In genomic region chr11:109351489-109351888, GRCm38 (mm10) we compare ENCODE assay signal across 26 mouse cellular contexts. TPM values are rescaled to one million over a fixed set of nuclear protein-coding genes. Genes with fewer than 3 reads are reported as not detected.
DNase-seq lines count a peak whose midpoint lies in the region; ATAC-seq and TF ChIP-seq lines count a peak whose summit lies in the region.
"Had no signal": no experiment of that assay in that cellular context is flagged by ENCODE, and none has a peak within 500 bp of the region (broad histone marks: within the 10 kb centered on the region; RNA-seq: fewer than 3 reads in every experiment).

No protein-coding gene starts in this region.

- TF ChIP-seq EP300 in ES-Bruce4 (IDR thresholded peaks at IDR 0.05; ENCODE audit: insufficient read depth, low read depth, low read length): no peak

- no peak overlapping the region for H3K4me2 ChIP-seq in intestine, postnatal 0 days (replicated peaks; ENCODE audit: low read depth)
- H3K4me2 ChIP-seq in intestine, embryonic 16.5 days (ENCODE audit: low read depth, low read length): no peak overlapping the region
- H3K4me2 ChIP-seq in stomach, embryonic 15.5 days: no peak overlapping the region
- no peak overlapping the region for H3K4me2 ChIP-seq in forebrain, embryonic 14.5 days (ENCODE audit: low read length)
- H3K4me2 ChIP-seq: embryonic facial prominence, embryonic 13.5 days; forebrain, embryonic 12.5 days; heart, embryonic 13.5 days; hindbrain, embryonic 12.5 days; hindbrain, embryonic 15.5 days had no signal

- DNase-seq in R1 (ENCODE audit: low read depth, low spot score): peak; percentile 61
- no peak for DNase-seq in adrenal gland, postnatal 25 days
- no peak for DNase-seq in forebrain, embryonic 14.5 days (ENCODE audit: low spot score)
- no peak for DNase-seq in heart, postnatal 36 days
- DNase-seq: adrenal gland, adult 2 months; adrenal gland, postnatal 36 days; cerebellum, adult 9-11 months; cerebellum, postnatal 25 days; gastrocnemius, postnatal 10 days; gastrocnemius, postnatal 36 days; heart, adult 2 months; heart, postnatal 14 days had no signal

- H3K9ac ChIP-seq in intestine, postnatal 0 days (ENCODE audit: low read depth, low read length): no peak overlapping the region
- no peak overlapping the region for H3K9ac ChIP-seq in intestine, embryonic 16.5 days (ENCODE audit: low read depth, low read length)
- H3K9ac ChIP-seq in ES-Bruce4 (ENCODE audit: low read depth, poor library complexity, severe bottlenecking): no peak overlapping the region
- no peak overlapping the region for H3K9ac ChIP-seq in stomach, embryonic 15.5 days
- no peak overlapping the region for H3K9ac ChIP-seq in forebrain, embryonic 14.5 days (ENCODE audit: low read length)
- H3K9ac ChIP-seq: embryonic facial prominence, embryonic 13.5 days; forebrain, embryonic 12.5 days; heart, embryonic 13.5 days; hindbrain, embryonic 12.5 days; hindbrain, embryonic 15.5 days had no signal

- no peak for TF ChIP-seq POLR2A in ES-Bruce4 (IDR thresholded peaks at IDR 0.05; ENCODE audit: insufficient read depth, low read length)

- no peaks in the 10 kb centered on the region for H3K9me3 ChIP-seq in intestine, postnatal 0 days (ENCODE audit: control insufficient read depth)
- no peaks in the 10 kb centered on the region for H3K9me3 ChIP-seq in intestine, embryonic 16.5 days (ENCODE audit: control insufficient read depth, low read length)
- no peaks in the 10 kb centered on the region for H3K9me3 ChIP-seq in ES-Bruce4 (replicated peaks; ENCODE audit: control insufficient read depth, insufficient read depth, low read length, poor library complexity, severe bottlenecking)
- H3K9me3 ChIP-seq in stomach, embryonic 15.5 days: no peaks in the 10 kb centered on the region
- no peaks in the 10 kb centered on the region for H3K9me3 ChIP-seq in forebrain, embryonic 14.5 days (replicated peaks; ENCODE audit: control insufficient read depth, low read length)
- H3K9me3 ChIP-seq: embryonic facial prominence, embryonic 13.5 days; forebrain, embryonic 12.5 days; heart, embryonic 10.5 days; heart, embryonic 13.5 days; hindbrain, embryonic 12.5 days; hindbrain, embryonic 15.5 days had no signal

- WGBS in intestine, postnatal 0 days: 42% methylated on average over 4 of the region's 4 CpGs
- WGBS in intestine, embryonic 16.5 days: 64% methylated on average over 4 of the region's 4 CpGs
- WGBS in stomach, embryonic 15.5 days: 77% methylated on average over 3 of the region's 4 CpGs
- WGBS in forebrain, embryonic 14.5 days: 78% methylated on average over 4 of the region's 4 CpGs

- intact Hi-C loops in heart, postnatal 36 days (cut with DNase I): no loop called here

- ATAC-seq in intestine, postnatal 0 days: peak; percentile 27
- ATAC-seq in intestine, embryonic 16.5 days: no peak
- 0 out of 2 replicates have a peak, but pooled peaks have one; percentile 16 for ATAC-seq in stomach, embryonic 15.5 days (ENCODE audit: insufficient read depth, low FRiP score, low read depth)
- no peak for ATAC-seq in forebrain, embryonic 14.5 days
- ATAC-seq: forebrain, embryonic 16.5 days had no signal

- H3K36me3 ChIP-seq in intestine, postnatal 0 days (ENCODE audit: control insufficient read depth, insufficient read depth): no peaks in the 10 kb centered on the region
- no peaks in the 10 kb centered on the region for H3K36me3 ChIP-seq in intestine, embryonic 16.5 days (ENCODE audit: control insufficient read depth, insufficient read depth, low read length)
- H3K36me3 ChIP-seq in ES-Bruce4 (ENCODE audit: control insufficient read depth, insufficient read depth, low read length, poor library complexity, severe bottlenecking): no peaks in the 10 kb centered on the region
- H3K36me3 ChIP-seq in stomach, embryonic 15.5 days: no peaks in the 10 kb centered on the region
- no peaks in the 10 kb centered on the region for H3K36me3 ChIP-seq in forebrain, embryonic 14.5 days (ENCODE audit: control insufficient read depth, insufficient read depth, low read length)
- H3K36me3 ChIP-seq: embryonic facial prominence, embryonic 13.5 days; forebrain, embryonic 12.5 days; heart, embryonic 10.5 days; heart, embryonic 13.5 days; hindbrain, embryonic 12.5 days; hindbrain, embryonic 15.5 days had no signal

- peaks cover 30% of the 10 kb centered on the region for H3K4me1 ChIP-seq in intestine, postnatal 0 days (replicated peaks; ENCODE audit: control insufficient read depth, insufficient read depth, low read length)
- peaks cover 55% of the 10 kb centered on the region for H3K4me1 ChIP-seq in intestine, embryonic 16.5 days (ENCODE audit: control insufficient read depth, insufficient read depth, low read length)
- H3K4me1 ChIP-seq in ES-Bruce4 (ENCODE audit: control insufficient read depth, insufficient read depth, low read length): peaks cover 12% of the 10 kb centered on the region
- peaks cover 35% of the 10 kb centered on the region for H3K4me1 ChIP-seq in stomach, embryonic 15.5 days
- peaks cover 8% of the 10 kb centered on the region; the same call in 1 of the 2 replicates for H3K4me1 ChIP-seq in forebrain, embryonic 14.5 days (ENCODE audit: control insufficient read depth, insufficient read depth, low read length)

- H3K27me3 ChIP-seq in intestine, postnatal 0 days (replicated peaks; ENCODE audit: control insufficient read depth, insufficient read depth, low read length): no peaks in the 10 kb centered on the region
- no peaks in the 10 kb centered on the region for H3K27me3 ChIP-seq in intestine, embryonic 16.5 days (replicated peaks; ENCODE audit: control insufficient read depth, insufficient read depth, low read length)
- no peaks in the 10 kb centered on the region for H3K27me3 ChIP-seq in ES-Bruce4 (ENCODE audit: control insufficient read depth, insufficient read depth, low read length, poor library complexity, severe bottlenecking)
- no peaks in the 10 kb centered on the region for H3K27me3 ChIP-seq in stomach, embryonic 15.5 days (replicated peaks)
- H3K27me3 ChIP-seq in forebrain, embryonic 14.5 days (replicated peaks; ENCODE audit: control insufficient read depth, insufficient read depth, low read length): no peaks in the 10 kb centered on the region
- H3K27me3 ChIP-seq: forebrain, embryonic 12.5 days; heart, embryonic 13.5 days; hindbrain, embryonic 12.5 days; hindbrain, embryonic 15.5 days had no signal

- H3K27ac ChIP-seq in intestine, postnatal 0 days (ENCODE audit: low read depth, low read length): peak overlapping the region; percentile 66; the same call in 1 of the 2 replicates
- no peak overlapping the region for H3K27ac ChIP-seq in intestine, embryonic 16.5 days (ENCODE audit: low read length)
- peak overlapping the region; percentile 59; the same call in 1 of the 2 replicates for H3K27ac ChIP-seq in ES-Bruce4 (ENCODE audit: insufficient read depth, low read length)
- H3K27ac ChIP-seq in stomach, embryonic 15.5 days: no peak overlapping the region
- no peak overlapping the region for H3K27ac ChIP-seq in forebrain, embryonic 14.5 days (ENCODE audit: low read depth, low read length)
- H3K27ac ChIP-seq: embryonic facial prominence, embryonic 13.5 days; forebrain, embryonic 12.5 days; heart, adult 2 months; heart, embryonic 10.5 days; heart, embryonic 13.5 days; hindbrain, embryonic 12.5 days; hindbrain, embryonic 15.5 days had no signal

- TF ChIP-seq CTCF in intestine, postnatal 0 days (IDR thresholded peaks at IDR 0.05; ENCODE audit: low read depth): no peak
- TF ChIP-seq CTCF in ES-Bruce4 (IDR thresholded peaks at IDR 0.05; ENCODE audit: low read depth, low read length): no peak

- no peak overlapping the region for H3K4me3 ChIP-seq in intestine, postnatal 0 days (ENCODE audit: low read depth, low read length)
- no peak overlapping the region for H3K4me3 ChIP-seq in intestine, embryonic 16.5 days (ENCODE audit: low read length)
- no peak overlapping the region for H3K4me3 ChIP-seq in ES-Bruce4 (ENCODE audit: low read depth, low read length)
- no peak overlapping the region for H3K4me3 ChIP-seq in stomach, embryonic 15.5 days (replicated peaks)
- H3K4me3 ChIP-seq in forebrain, embryonic 14.5 days (ENCODE audit: low read depth, low read length): no peak overlapping the region
- H3K4me3 ChIP-seq: embryonic facial prominence, embryonic 13.5 days; erythroblast, embryonic 14.5 days; forebrain, embryonic 12.5 days; heart, adult 2 months; heart, embryonic 10.5 days; heart, embryonic 13.5 days; hindbrain, embryonic 12.5 days; hindbrain, embryonic 15.5 days had no signal

RNA-seq across cellular contexts. Expression of gene Gna13, which starts 11.1 kb away (rescaled TPM):
- 81.7 and 86.9 TPM in 2 replicates for polyA plus RNA-seq in intestine, postnatal 0 days (2015; fragmentation: Nextera tagmentation; extraction: Ambion mirVana)
- 36.1 and 39.6 TPM in 2 replicates for polyA plus RNA-seq in intestine, embryonic 16.5 days (2015; fragmentation: Nextera tagmentation; extraction: Ambion mirVana)
- 62.2 and 65.1 TPM in 2 replicates for polyA plus RNA-seq in ES-Bruce4 (2011; ENCODE audit: insufficient read depth, insufficient read length, low read depth, missing spikeins)
- 26.6 and 29.0 TPM in 2 replicates for polyA plus RNA-seq in stomach, embryonic 15.5 days (2015; fragmentation: Nextera tagmentation; extraction: Ambion mirVana)
- 52.6 and 68.3 TPM in 2 replicates for total RNA-seq in adrenal gland, postnatal 25 days (2021)
- 13.7 and 16.3 TPM in 2 replicates for polyA plus RNA-seq in forebrain, embryonic 14.5 days (2014; fragmentation: Nextera tagmentation; extraction: Ambion mirVana)
- total RNA-seq in heart, postnatal 36 days (2021): 10 to 100 TPM; 33.7 to 34.2 TPM

RNA-seq across cellular contexts. Expression of gene Rgs9, which starts 53.6 kb away (rescaled TPM):
- 2.6 and 2.8 TPM in 2 replicates for polyA plus RNA-seq in intestine, postnatal 0 days (2015; fragmentation: Nextera tagmentation; extraction: Ambion mirVana)
- 3.5 and 3.8 TPM in 2 replicates for polyA plus RNA-seq in intestine, embryonic 16.5 days (2015; fragmentation: Nextera tagmentation; extraction: Ambion mirVana)
- polyA plus RNA-seq in ES-Bruce4 (2011; ENCODE audit: insufficient read depth, insufficient read length, low read depth, missing spikeins): 4.8 and 5.1 TPM in 2 replicates
- polyA plus RNA-seq in stomach, embryonic 15.5 days (2015; fragmentation: Nextera tagmentation; extraction: Ambion mirVana): 2.3 and 2.9 TPM in 2 replicates
- total RNA-seq in adrenal gland, postnatal 25 days (2021): 3.7 and 4.9 TPM in 2 replicates
- 4.3 and 5.4 TPM in 2 replicates for polyA plus RNA-seq in forebrain, embryonic 14.5 days (2014; fragmentation: Nextera tagmentation; extraction: Ambion mirVana)
- total RNA-seq in heart, postnatal 36 days (2021): under 1 TPM in 1 of 2 experiments, not detected in 1; 0.14 TPM
- total RNA-seq: gastrocnemius, adult 18-20 months; gastrocnemius, postnatal 36 days; granulocyte monocyte progenitor cell, adult 5-6 weeks had no signal
- polyA plus RNA-seq: erythroblast, embryonic 14.5 days had no signal

Comparison
In these comparisons a context has a peak if more than half of its experiments do, and no peak if none do; other contexts are left out.
1. ATAC-seq: peak in intestine, postnatal 0 days (single experiment) and stomach, embryonic 15.5 days (single experiment); none in intestine, embryonic 16.5 days (single experiment) and forebrain, embryonic 14.5 days (single experiment).
2. H3K27ac ChIP-seq: peak in intestine, postnatal 0 days (single experiment) and ES-Bruce4 (single experiment); none in intestine, embryonic 16.5 days (single experiment), stomach, embryonic 15.5 days (single experiment) and forebrain, embryonic 14.5 days (single experiment).